Mouse (Mus musculus): ENCODE measurements around the gene Isg20l2. TPM values are rescaled to one million over a fixed set of nuclear protein-coding genes. Genes with fewer than 3 reads are reported as not detected.

Gene Isg20l2
- total RNA-seq, 2 experiments from 2014 or later, result 13.4 to 14.0 TPM

DNA sequence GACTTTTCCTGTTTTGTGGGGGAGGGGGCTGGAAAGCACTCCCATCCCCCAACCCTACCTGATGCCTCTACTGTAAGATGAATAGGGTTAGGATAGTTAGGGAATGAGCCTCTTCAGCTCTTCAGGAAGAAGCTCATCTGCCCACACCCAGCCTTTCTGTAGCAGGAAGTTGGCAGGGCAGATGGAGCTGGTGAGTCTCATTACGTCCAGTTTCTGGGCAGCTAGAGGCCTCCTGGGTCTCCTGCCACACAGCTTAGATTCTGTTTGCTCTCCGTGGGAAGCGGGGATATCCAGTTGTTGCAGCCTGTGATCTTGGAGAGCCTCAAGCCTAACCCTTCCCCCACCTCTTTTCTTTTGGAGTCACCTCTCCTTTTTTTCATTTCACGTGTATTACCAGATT lies 20.2 kb upstream of the Isg20l2 start:
- DNase-seq (ENCODE audit: low spot score in 2 of 2), result no peak

DNA sequence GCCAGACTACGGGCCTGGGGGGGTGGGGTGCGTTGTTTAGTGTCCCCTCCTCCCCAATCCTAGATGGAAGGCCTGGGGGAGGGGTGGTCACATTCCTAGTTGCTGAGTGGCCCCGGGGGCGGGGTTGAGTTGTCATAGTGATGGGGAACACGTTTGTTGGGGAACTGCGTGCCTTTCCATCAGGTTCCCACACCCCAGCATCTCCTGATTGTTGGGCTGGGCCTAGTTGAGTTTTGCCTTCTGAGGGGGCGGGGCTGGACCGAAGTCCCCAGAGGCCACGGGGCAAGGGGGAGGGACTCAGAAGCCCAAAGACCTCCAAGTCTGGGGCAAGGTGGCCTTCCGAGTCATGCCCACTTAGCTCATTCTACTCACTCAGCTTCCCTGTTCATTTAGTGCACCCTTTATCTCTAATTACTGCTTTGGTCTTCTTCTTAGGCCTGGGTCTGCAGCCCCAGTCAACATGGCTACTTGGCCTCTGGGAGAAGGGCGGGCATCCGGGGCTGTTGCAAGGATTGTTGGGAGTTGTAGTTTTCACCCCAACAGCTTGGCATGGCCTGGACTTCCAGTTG lies 19.5 kb upstream of the Isg20l2 start:
- peak in 1 of 2 experiments; percentile 34 for DNase-seq (ENCODE audit: low spot score in 2 of 2)

DNA sequence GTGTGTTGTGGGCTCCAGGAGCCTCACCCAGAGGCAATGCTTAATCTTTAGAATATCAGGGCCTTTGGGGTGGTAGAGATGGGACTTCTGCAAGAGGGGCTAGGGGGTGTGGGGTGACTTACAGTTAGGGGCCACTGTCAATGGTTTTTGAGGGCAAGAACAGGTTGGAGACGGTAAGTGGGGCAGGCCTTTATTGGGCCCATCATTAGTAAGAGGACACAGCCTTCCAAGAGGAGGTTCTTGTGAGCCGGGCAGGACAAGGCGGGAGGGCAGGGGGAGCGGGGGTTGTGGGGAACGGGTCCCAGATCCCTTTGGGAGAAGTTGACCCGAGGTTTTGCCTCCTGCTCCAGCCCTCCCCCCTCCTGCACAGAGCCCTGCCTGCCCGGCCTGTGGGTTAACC lies 16.6 kb upstream of the Isg20l2 start:
- DNase-seq (ENCODE audit: low spot score in 2 of 2), result no peak

DNA sequence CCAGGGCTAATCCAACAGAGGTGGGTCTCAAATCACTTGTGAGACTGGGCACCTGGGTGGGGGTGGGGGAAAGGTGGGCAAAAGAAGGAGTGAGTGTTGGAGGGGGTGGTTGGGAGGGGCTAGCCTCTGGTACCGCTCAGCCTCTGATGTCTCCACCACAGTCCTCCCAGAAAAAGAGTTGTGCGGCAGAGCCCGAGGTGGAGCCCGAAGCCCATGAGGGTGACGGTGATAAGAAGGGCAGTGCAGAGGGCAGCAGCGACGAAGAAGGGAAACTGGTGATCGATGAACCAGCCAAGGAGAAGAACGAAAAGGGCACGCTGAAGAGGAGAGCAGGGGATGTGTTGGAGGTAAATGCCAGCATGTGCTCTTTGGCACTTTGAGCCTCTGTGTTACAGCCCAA lies 16.2 kb upstream of the Isg20l2 start:
- DNase-seq (ENCODE audit: low spot score in 2 of 2), result no peak

DNA sequence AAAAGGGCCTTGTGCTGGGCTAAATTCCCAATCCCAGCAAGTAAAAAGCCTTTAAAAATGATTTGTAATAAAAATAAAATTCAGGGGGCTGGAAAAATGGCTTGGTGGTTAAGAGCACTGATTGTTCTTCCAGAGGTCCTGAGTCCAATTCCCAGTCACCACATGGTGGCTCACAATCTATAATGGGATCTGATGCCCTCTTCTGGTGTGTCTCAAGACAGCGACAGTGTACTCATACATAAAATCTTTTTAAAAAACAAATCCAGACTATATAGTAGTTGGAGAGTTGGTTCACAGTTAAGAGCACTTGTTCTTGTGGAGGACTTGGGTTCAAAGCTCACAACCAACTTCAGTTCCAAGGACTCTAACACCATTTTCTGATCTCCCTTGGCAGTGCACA lies 13.1 kb upstream of the Isg20l2 start:
- DNase-seq (ENCODE audit: low spot score in 2 of 2), result no peak

DNA sequence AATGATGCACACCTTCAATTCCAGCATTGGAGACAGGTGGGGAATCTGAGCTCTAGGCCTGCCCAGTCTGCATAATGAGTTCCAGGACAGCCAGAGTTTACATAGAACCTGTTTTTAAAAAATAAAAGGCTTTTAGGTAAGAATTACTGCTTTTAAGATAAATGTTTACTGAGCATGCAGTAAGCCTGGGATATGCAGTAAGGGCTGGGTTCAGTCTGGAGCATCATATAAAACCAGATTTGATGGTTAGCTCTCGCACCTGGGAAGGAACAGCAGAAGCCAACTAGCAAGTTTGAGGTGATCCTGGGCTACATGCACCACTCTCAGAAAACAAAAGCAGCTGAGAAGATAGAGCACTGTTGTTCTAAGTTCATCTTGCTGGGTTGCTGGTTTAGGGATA lies 11.6 kb upstream of the Isg20l2 start:
- DNase-seq (ENCODE audit: low spot score in 2 of 2), result no peak

DNA sequence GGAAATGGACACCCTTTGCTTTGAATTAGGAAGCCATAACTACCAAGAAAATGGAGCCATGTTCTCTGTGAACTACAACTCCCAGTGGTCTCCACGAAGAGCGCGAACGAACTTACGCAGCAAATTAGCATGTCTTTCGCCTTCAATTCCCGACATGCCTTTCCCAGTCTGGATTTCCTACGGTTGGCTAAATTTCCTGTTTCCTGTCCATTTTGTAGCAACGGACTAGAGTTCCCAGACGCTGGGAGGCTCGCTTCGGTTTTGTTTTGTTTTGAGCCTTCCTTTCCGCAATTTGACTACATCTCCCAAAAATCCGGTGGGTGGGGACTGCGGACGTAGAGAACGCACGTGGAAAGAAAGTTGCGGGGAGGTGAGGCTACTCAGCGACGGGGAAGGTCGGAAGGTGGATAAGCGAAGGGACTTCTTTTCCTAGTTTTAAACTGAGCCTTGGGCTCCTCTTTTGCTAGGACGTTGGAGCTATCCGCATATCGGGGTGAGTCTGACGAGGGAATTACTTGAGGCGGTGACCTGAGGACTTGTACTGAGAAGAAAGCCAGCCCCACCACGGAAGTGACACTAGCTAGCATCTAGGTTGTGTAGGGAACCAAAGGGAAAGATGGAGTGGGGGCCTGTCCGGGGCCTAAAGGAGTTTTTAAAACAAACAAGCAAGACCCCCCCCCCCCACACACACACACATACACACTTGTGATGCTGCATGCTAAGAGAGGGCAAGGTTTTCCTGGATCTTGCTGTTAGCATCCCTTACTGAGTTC lies 10.6 kb upstream of the Isg20l2 start, which contains the start of gene Mrpl24:
TSS of gene Mrpl24 (plus strand) at position 171 of the 773 bp plus-strand sequence.
- DNase-seq (ENCODE audit: low spot score in 2 of 2), result peak; percentile 74 to 84

DNA sequence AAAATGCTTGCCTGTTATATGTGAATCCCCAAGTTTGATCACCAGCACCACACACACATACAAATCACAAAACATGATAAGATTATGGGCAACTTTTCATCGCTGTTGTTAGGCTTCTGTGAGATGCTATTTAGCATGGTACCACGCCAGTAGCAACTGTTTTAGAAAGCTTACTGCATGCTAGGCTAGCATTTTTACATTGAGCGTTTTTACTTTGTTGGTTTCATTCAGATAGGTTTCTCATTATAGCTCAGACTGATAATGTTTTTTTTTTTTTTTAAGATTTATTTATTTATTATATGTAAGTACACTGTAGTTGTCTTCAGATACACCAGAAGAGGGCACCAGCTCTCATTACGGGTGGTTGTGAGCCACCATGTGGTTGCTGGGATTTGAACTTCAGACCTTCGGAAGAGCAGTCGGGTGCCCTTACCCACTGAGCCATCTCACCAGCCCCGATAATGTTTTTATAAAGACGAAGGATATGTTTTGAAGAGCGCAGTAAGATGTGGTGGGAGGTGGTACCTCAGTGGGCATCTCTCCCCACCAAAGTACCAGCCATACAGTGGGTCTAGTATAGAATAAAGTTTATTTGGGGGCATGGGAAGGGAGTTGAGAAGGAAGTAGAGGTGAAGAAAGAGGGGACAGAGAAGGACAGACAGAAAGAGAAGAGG lies 9.7 kb upstream of the Isg20l2 start:
- no peak for DNase-seq (ENCODE audit: low spot score in 2 of 2)

DNA sequence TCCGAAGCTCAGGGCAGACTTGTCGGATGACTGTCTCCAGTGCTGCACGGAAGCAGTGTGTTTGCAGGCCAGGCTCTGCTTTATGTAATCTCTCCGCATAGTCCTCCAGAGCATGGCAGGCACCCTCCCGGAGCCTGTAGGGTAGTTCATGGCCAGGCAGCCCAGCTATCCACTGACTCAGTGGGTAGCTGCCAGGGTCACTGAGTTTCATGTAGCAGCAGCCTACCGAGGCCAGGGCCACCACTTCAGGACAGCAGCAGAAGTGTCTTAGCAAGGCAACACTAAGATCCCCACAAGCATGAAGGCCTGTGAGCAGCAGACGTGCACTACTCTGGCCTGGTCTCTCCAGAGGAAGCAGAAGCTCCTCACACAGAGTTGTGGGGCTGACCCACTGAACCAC lies 5.1 kb upstream of the Isg20l2 start:
- no peak for DNase-seq (ENCODE audit: low spot score in 2 of 2)

DNA sequence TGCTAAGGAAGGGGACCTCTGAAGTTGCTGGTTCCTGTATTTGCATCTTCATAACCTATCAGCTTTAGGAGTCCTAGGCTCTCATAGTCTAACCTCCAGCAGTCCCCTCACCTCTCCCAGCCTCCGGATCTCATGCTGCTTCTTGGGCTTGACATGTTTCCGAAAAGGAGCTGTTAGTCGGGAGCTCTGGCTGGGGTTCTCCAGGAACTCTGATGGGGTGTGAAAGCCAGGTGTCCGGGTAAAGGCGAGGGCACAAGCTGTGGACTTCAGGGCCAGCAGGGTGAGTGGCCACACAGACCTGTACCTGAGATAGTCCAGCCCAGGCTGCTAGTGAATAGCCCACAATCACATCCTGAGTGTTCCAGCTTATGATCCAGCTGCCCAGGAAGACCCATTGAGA lies 2.7 kb upstream of the Isg20l2 start:
- DNase-seq (ENCODE audit: low spot score in 2 of 2), result no peak

DNA sequence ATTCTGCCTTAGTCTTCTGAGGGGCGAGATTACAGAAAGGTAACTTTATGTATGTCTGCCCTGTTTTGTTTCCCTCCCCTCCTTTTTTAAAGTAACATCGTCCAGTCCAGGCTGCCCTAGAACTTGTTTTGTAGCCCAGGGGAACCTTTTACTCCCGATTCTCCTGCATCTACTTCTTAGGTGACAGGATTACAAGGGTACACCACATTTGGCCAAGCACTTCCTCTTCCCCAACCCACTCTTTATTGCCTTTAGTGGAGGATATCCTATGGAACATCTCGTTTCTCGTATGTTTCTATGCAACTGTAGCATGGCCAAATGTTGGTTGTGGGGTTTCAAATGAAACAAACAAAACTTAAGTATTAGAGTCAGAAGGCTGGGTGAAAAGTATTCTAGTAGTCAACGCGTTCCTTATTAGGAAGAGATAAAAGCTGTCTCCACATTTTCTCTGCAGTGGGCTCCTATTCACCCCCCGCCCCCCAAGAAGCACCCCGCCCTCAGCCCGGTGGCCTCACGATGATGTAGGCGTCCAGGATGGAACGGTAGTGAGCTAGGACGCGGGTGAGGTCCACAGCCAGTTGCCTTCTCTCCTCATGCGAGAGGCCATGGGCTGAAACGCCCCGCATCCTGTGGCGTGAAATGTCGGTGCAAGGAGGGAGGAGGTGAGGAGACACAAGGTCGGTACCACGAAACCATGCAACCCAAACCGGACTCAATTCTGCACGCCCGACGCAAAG lies 605 bp upstream of the Isg20l2 start:
- no peak for DNase-seq (ENCODE audit: low spot score in 2 of 2)

DNA sequence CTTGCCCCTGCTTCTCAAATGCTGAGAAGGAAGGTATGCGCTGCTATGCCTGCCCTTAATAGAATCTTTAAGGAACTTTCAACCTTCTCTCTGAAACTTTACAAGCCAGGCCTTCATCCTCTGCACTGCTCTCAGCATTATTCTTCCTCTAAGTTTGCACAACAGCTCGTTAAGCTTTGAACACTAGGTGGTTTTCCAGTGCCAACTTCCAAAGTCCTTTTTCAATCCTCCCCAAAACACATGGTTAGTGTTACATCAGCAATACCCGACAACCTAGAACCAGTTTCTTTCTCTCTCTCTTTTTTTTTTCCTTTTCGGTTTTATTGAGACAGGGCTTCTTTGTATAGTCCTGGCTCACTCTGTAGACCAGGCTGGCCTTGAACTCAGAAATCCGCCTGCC lies 3.9 kb downstream of the Isg20l2 start:
- DNase-seq (ENCODE audit: low spot score in 2 of 2), result no peak

DNA sequence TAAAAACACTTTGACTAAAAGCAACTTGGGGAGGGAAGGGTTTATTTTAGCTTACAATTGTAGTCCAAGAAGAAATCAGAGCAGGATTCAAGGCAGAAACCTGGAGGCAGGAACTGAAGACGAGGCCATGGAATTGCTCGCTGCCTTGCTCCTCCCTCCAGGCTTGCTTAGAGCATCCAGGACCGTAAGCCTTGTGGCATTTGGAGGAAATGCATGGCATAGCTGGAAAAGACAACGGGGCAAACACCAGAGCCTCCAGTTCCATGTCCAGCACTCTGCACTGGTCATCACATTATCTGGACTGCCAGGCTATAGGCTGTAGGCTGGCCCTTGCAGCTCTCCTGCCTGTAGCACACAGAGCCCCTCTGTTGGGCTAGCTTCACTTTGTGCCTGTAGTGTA lies 4.4 kb downstream of the Isg20l2 start:
- no peak for DNase-seq (ENCODE audit: low spot score in 2 of 2)

DNA sequence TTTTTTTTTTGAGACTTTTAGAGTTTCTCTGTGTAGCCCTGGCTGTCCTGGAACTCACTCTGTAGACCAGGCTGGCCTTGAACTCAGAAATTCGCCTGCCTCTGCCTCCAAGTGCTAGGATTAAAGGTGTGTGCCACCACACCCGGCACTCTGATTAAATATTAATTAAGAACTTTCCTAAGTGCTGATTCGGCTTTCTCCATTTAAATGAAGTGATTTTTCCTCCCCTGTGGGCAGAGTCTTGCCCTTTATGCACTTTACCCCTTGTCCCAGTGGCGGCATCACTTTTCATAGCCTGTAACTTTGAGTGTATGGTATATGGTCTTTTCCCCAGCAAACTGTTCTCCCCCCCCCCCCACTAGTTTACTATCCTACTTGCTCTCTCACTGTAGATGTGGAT lies 5.1 kb downstream of the Isg20l2 start:
- no peak for DNase-seq (ENCODE audit: low spot score in 2 of 2)

DNA sequence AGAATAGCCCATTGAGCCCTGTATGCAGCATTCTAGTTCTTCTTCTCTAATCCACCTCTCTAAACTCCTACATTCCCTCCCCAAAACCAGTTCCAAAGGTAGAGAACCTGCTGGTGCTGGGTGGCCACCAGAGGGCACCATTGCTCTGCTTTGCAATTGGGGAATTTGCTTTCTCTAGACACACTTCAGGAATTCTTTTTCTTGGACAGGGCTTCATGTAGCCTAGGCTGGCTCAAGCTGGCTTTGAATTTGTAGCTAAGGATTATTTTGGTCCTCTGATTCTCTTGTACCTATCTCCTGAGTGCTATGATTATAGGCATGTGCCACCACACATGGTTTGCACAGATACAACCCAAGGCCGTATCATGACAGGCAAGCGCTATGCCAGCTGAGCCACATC lies 5.7 kb downstream of the Isg20l2 start:
- DNase-seq (ENCODE audit: low spot score in 2 of 2), result peak; percentile 87 to 94

DNA sequence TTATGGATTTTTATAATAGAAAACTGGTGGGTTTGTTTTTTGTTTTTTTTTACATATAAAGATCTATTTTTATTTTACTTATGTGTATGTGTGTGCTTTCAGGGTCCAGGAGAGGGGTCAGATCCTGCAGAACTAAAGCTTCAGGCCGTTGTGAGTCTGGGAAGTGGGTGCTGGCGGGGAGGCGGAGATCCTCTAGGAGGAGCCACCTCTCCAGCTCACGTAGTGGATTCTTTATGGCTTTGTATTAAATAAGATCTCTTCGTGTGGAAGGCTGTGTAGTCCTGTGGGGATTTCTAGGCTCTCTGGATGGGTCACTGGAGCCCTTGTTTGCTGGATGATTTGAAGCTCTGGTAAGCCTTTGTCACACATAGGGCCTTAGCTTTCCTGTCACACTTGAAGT lies 10.5 kb downstream of the Isg20l2 start:
- no peak for DNase-seq (ENCODE audit: low spot score in 2 of 2)

DNA sequence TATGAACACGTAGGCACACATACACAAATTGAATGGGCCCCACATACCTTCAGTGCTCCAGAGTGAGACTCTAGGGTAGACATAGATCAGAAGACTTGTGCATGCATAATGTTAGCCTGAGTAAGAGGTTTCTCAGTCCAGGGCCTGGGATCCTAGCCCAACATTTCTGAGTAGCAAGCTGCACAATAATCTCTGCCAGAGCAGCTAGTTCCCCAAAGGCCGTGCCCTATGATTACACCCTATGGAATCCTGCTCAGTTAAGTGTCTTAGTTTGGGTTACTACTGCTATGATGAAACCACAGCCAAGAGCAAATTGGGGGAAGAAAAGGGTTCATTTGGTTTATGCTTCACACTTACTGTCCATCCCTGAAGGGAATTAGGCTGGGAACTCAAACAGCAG lies 12.4 kb downstream of the Isg20l2 start:
- DNase-seq (ENCODE audit: low spot score in 2 of 2), result no peak

DNA sequence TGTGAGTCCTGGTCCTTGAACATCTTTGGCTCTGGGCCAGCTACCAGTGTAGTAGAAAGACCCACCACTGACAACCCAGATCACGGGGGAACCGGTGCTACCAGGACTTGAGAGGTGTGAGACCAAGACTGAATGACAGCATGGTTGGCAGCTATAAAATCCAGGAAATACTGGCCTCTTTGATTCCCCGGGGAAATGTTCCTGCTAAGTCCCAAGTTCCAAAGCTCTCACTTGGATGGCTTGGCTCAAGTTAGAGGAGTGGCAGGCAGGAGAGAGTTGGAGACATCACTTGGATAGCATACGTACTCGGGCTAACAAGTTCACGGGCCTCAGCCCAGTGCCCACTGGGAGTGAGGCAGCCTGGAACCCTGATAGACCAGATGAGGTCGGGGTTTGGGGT lies 13.5 kb downstream of the Isg20l2 start:
- DNase-seq (ENCODE audit: low spot score in 2 of 2), result no peak

DNA sequence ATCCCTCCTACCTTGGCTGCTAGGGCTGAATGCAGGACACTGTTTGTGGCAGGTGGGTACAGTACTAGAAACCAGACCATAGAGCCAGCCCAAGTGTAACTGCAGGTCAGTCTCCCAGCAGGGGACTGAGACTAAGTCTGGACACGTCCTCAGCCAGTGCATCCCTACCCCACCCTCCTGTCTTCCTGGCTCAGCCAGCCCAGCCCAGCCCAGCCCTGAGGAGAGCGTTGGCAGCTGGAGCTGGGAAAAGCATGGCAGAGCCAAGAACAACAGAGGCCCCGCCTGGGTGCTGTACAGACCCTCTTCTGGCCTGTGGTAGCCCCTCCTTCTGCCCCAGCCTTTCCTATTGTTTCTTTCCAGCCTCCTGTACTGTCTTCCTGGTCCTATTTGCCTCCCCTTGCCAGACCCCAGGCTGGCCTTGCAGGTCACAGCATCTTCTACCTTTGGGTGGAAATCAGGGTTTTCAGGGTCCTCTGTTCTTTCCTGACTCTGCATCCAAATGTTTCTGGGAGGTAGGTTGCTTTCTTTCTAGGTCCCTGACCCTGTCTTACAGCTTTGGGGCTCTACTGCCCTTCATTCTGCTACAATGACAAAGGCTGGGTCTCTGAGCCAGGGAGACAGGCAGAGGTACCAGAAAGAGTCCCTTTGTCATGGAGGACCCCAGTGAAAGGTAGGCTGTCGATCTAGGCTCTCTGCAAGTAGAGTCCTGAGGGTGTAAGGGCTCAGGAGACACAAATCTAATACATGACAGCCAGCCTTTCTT lies 14.9 kb downstream of the Isg20l2 start:
- DNase-seq (ENCODE audit: low spot score in 2 of 2), result no peak

DNA sequence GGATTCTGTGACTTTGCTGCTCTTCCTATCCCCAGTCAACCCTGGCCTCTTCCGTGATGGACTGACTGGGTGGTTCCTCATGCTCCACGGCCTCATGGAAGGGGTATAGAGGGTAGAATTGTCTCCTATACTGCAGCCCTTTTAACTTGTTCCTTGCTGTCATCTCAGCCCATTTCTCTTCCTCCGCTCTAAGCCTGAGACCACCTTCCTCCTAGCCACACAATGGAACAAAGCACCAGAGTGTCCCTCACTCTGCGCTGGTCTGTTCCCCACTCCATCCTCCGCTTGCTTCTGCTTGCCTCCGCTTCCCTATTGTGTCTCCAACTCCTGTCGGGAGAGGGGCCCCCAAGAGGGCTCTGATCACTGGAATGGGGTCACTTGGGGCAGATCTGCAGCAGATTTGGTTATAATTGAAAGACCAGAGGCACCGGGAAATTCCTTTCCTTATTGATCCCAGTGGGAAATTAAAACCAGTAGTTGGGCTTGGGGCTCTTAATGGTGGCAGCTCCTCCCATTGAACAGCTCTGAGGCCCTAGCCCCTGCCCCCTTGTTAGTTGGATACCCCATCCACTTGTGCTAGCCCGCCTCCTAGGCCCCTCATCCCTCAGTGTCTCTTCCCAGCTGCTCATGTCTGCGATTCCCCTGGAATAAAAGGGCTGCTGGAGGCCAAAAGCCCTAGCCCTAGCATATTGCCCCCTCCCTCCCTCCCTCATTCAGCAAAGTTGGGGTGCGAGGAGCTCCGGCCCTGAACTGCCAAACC lies 15.8 kb downstream of the Isg20l2 start:
- DNase-seq (ENCODE audit: low spot score in 2 of 2), result no peak

DNA sequence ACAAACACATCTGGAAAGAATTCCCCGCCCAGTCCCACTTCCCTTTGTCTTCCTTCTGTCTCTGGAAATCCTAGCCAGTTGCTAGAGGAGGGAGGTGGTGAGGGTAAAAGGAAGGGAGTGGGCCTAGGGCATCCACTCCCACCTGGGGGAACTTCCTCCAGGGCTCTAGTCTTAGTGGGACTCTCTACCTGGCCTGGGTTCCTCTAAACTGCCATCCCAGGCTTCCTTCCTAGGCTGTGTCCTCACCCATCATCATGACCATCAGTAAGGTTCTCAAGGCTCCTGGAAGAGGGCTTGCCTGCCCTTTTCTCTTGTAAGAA lies 16.4 kb downstream of the Isg20l2 start:
- no peak for DNase-seq (ENCODE audit: low spot score in 2 of 2)
